Mouse (Mus musculus) Patski (cell line): ENCODE results near the gene Cpb1. TPM values are rescaled to one million over a fixed set of nuclear protein-coding genes. Genes with fewer than 3 reads are reported as not detected.

Experiments
- ATAC-seq: fragments of 100-300 bp; one replicate; pipeline ENCODE4 v1.8.0; 2021
- CTCF ChIA-PET: fragments of 350-600 bp; sonication (Branson Sonifier 250); formaldehyde crosslinking; loops from one replicate; lab custom pipeline; 2022; ENCODE audit warnings: inconsistent platforms; lab: Charles Lee
- POLR2A ChIA-PET: fragments of 350-600 bp; sonication (Branson Sonifier 250); formaldehyde crosslinking; loops from one replicate; lab custom pipeline; 2022; ENCODE audit warnings: antibody characterized with exemption, inconsistent platforms; lab: Charles Lee
- DNase-seq: peaks from one replicate; pipeline ENCODE4 v3.0.0-alpha.2; 2011; ENCODE audit warnings: low read depth, low spot score
- H3K27me3 ChIP-seq: fragments of 371-371 bp; one replicate; pipeline ENCODE4 v1.5.1; 2021
- CTCF ChIP-seq: fragments of 100-300 bp; IDR thresholded peaks from one replicate; pipeline ENCODE4 v1.5.1; 2021
- in situ Hi-C: fragments of 300-500 bp; cut with MboI; formaldehyde crosslinking; loops from 3 replicates; pipeline ENCODE4 v1.11.1; 2018; ENCODE audit warnings: low pct_unique_long_range_greater_than_20kb, mixed read lengths
- polyA plus RNA-seq: library from polyadenylated mRNA; unstranded; gene quantifications from one replicate; pipeline ENCODE4 v1.2.3, GENCODE M21; 2021

The Cpb1 gene
- polyA plus RNA-seq, result not detected

- in situ Hi-C loops, result no loop called here
- H3K27me3 ChIP-seq, result peaks cover 56% of the 10 kb centered on the region
- DNase-seq, result no peak
- ChIA-PET CTCF (no interaction called here), POLR2A (no interaction called here)
- no peak for ATAC-seq
- no peak for TF ChIP-seq CTCF
These were observed at the start of gene Cpb1 for GRCm38 (mm10) chr3:20275633-20276032. TSS of gene Cpb1 (minus strand) at chr3:20275733.

GRCm38 (mm10) chr3:20317233-20317632, 41.7 kb upstream of the Cpb1 start:
- CTCF ChIA-PET, result no interaction called here
- POLR2A ChIA-PET, result no interaction called here
- DNase-seq (no peak), ATAC-seq (no peak)
- in situ Hi-C loops, result no loop called here
- TF ChIP-seq CTCF, result no peak
- H3K27me3 ChIP-seq, result peaks cover 8% of the 10 kb centered on the region

- ChIA-PET POLR2A (no interaction called here), CTCF (no interaction called here)
- TF ChIP-seq CTCF, result no peak
These were observed 33.6 kb upstream of the Cpb1 start for GRCm38 (mm10) chr3:20309142-20309541.

GRCm38 (mm10) chr3:20307256-20307655, 31.7 kb upstream of the Cpb1 start:
- H3K27me3 ChIP-seq, result peaks cover 10% of the 10 kb centered on the region
- no peak for DNase-seq
- ATAC-seq, result no peak
- in situ Hi-C loops, result no loop called here
- TF ChIP-seq CTCF, result no peak
- POLR2A ChIA-PET, result no interaction called here
- CTCF ChIA-PET, result no interaction called here

More at GRCm38 (mm10) chr3:20309142-20309541, 33.6 kb upstream of the Cpb1 start:
- DNase-seq (no peak), ATAC-seq (no peak)
- H3K27me3 ChIP-seq, result peaks cover 19% of the 10 kb centered on the region
- in situ Hi-C loops, result no loop called here

- DNase-seq (no peak), ATAC-seq (no peak)
- in situ Hi-C loops, result no loop called here
- POLR2A ChIA-PET, result no interaction called here
- no peak for TF ChIP-seq CTCF
- H3K27me3 ChIP-seq, result peaks cover 6% of the 10 kb centered on the region
- CTCF ChIA-PET, result interaction anchor here (1.4 kb wide), 1 partner anchor 10 kb away, joined by 4 read pairs; no protein-coding TSS in a partner anchor
These were observed 29.3 kb upstream of the Cpb1 start for GRCm38 (mm10) chr3:20304758-20305352.

- ChIA-PET CTCF (no interaction called here), POLR2A (no interaction called here)
- ATAC-seq, result no peak
These were observed 20.0 kb upstream of the Cpb1 start for GRCm38 (mm10) chr3:20295546-20295945.

GRCm38 (mm10) chr3:20294542-20295348, 19.2 kb upstream of the Cpb1 start:
- DNase-seq (no peak), ATAC-seq (no peak)
- peaks cover 15% of the 10 kb centered on the region for H3K27me3 ChIP-seq
- POLR2A ChIA-PET, result no interaction called here
- in situ Hi-C loops, result no loop called here
- CTCF ChIA-PET, result no interaction called here
- TF ChIP-seq CTCF, result no peak

More at GRCm38 (mm10) chr3:20295546-20295945, 20.0 kb upstream of the Cpb1 start:
- in situ Hi-C loops, result no loop called here
- TF ChIP-seq CTCF, result no peak
- DNase-seq, result no peak
- peaks cover 10% of the 10 kb centered on the region for H3K27me3 ChIP-seq

- ChIA-PET CTCF (interaction anchor here (0.7 kb wide), 1 partner anchor 20 kb away, joined by 3 read pairs; no protein-coding TSS in a partner anchor), POLR2A (no interaction called here)
- DNase-seq (no peak), ATAC-seq (no peak)
- no peak for TF ChIP-seq CTCF
- in situ Hi-C loops, result no loop called here
- peaks cover 11% of the 10 kb centered on the region for H3K27me3 ChIP-seq
These were observed 15.8 kb upstream of the Cpb1 start for GRCm38 (mm10) chr3:20291370-20291769.

GRCm38 (mm10) chr3:20288761-20289160, 13.2 kb upstream of the Cpb1 start:
- ATAC-seq (no peak), DNase-seq (no peak)
- in situ Hi-C loops, result no loop called here
- ChIA-PET POLR2A (no interaction called here), CTCF (no interaction called here)
- TF ChIP-seq CTCF, result no peak
- peaks cover 11% of the 10 kb centered on the region for H3K27me3 ChIP-seq

- in situ Hi-C loops, result no loop called here
These were observed 6.3 kb upstream of the Cpb1 start for GRCm38 (mm10) chr3:20281796-20282195.

More at GRCm38 (mm10) chr3:20281796-20282195, 6.3 kb upstream of the Cpb1 start:
- ATAC-seq, result no peak
- ChIA-PET CTCF (no interaction called here), POLR2A (no interaction called here)
- DNase-seq, result no peak
- TF ChIP-seq CTCF, result no peak
- H3K27me3 ChIP-seq, result peaks cover 5% of the 10 kb centered on the region
